Mouse (Mus musculus) G1E (cell line): ENCODE data around the gene Gm20481.

Experiments
- CTCF ChIP-seq: IDR thresholded peaks from 2 replicates; pipeline ENCODE4 v1.5.1; 2012; ENCODE audit warnings: low read depth, low read length, inconsistent platforms, mixed read lengths
- GATA1 ChIP-seq: IDR thresholded peaks from 2 replicates; pipeline ENCODE4 v1.6.1; 2012; ENCODE audit warnings: borderline replicate concordance, low read length, inconsistent platforms, mixed read lengths
- TAL1 ChIP-seq: conservative IDR thresholded peaks from 2 replicates; pipeline ENCODE4 v1.6.1; 2012; ENCODE audit warnings: low read depth, low read length, inconsistent platforms, mixed read lengths

GRCm38 (mm10) chr17:34955884-34956283, 13.8 kb upstream of the Gm20481 start:
- TF ChIP-seq CTCF (no peak), TAL1 (no peak), GATA1 (no peak)
